Mouse (Mus musculus) MEL (cell line): ENCODE results near the gene Gm20388. TPM values are rescaled to one million over a fixed set of nuclear protein-coding genes. Genes with fewer than 3 reads are reported as not detected.

Source experiments
- DNase-seq: peaks from one replicate; pipeline ENCODE4 v3.0.0; 2011; ENCODE audit warnings: low read depth, low spot score
- H3K27ac ChIP-seq: 2 replicates; pipeline ENCODE4 v1.5.1; 2012; ENCODE audit warnings: low read depth, mild to moderate bottlenecking, control low read depth, low read length, moderate library complexity; ENCODE audit not compliant: control insufficient read depth
- H3K27me3 ChIP-seq, 2 experiments: fragments of 150-350 bp in 1 of 2; sonication (generic) in 1 of 2; 2 replicates each; pipeline ENCODE4 v1.6.1; 2012; ENCODE audit warnings: low read length in 2 of 2, mild to moderate bottlenecking in 2 of 2, improper control_type of control experiment in 1 of 2, moderate library complexity in 1 of 2; ENCODE audit not compliant: insufficient read depth in 2 of 2, control insufficient read depth in 1 of 2
- H3K36me3 ChIP-seq, 2 experiments: 2 replicates each; pipeline ENCODE4 v1.6.1; 2012 to 2014; ENCODE audit warnings: low read length in 2 of 2, improper control_type of control experiment in 1 of 2, inconsistent platforms in 1 of 2, mild to moderate bottlenecking in 1 of 2; ENCODE audit not compliant: insufficient read depth in 2 of 2, control insufficient read depth in 1 of 2
- H3K4me1 ChIP-seq, 2 experiments: fragments of 150-350 bp in 1 of 2; sonication (generic) in 1 of 2; 2 replicates each; pipeline ENCODE4 v1.6.1; 2012; ENCODE audit warnings: low read length in 2 of 2, improper control_type of control experiment in 1 of 2, mild to moderate bottlenecking in 1 of 2; ENCODE audit not compliant: insufficient read depth in 2 of 2, control insufficient read depth in 1 of 2
- H3K4me3 ChIP-seq, 2 experiments: fragments of 150-350 bp in 1 of 2; sonication (generic) in 1 of 2; 2 replicates each; pipeline ENCODE4 v1.5.1; 2012; ENCODE audit warnings: low read depth in 2 of 2, low read length in 2 of 2, mild to moderate bottlenecking in 2 of 2, moderate library complexity in 2 of 2, control low read depth in 1 of 2, improper control_type of control experiment in 1 of 2; ENCODE audit not compliant: control insufficient read depth in 1 of 2, insufficient read depth in 1 of 2
- H3K79me2 ChIP-seq: 2 replicates; pipeline ENCODE4 v1.6.1; 2012; ENCODE audit warnings: mild to moderate bottlenecking, low read length, moderate library complexity; ENCODE audit not compliant: control insufficient read depth, poor library complexity, insufficient read depth
- H3K9ac ChIP-seq: 2 replicates; pipeline ENCODE4 v1.6.1; 2012; ENCODE audit warnings: low read depth, mild to moderate bottlenecking, control low read depth, low read length, moderate library complexity; ENCODE audit not compliant: control insufficient read depth, poor library complexity, severe bottlenecking
- H3K9me3 ChIP-seq: fragments of 150-350 bp; sonication (generic); replicated peaks from 2 replicates; pipeline ENCODE4 v1.6.1; 2012; ENCODE audit warnings: mild to moderate bottlenecking, low read length, improper control_type of control experiment, moderate library complexity; ENCODE audit not compliant: insufficient read depth
- CHD2 ChIP-seq: IDR thresholded peaks from 2 replicates; pipeline ENCODE4 v1.6.1; 2011; ENCODE audit warnings: low read length, improper control_type of control experiment
- CTCF ChIP-seq, 3 experiments: IDR thresholded peaks in 2 of 3; conservative IDR thresholded peaks in 1 of 3; 2 replicates each; pipeline ENCODE4 v1.5.1; 2011 to 2012; ENCODE audit warnings: low read length in 3 of 3, low read depth in 2 of 3, mild to moderate bottlenecking in 2 of 3, improper control_type of control experiment in 1 of 3, inconsistent platforms in 1 of 3, mixed read lengths in 1 of 3, moderate library complexity in 1 of 3; ENCODE audit not compliant: control insufficient read depth in 1 of 3, insufficient read depth in 1 of 3, poor library complexity in 1 of 3, severe bottlenecking in 1 of 3
- E2F4 ChIP-seq: IDR thresholded peaks from 2 replicates; pipeline ENCODE4 v1.6.1; 2011; ENCODE audit warnings: low read depth, low read length, improper control_type of control experiment, borderline replicate concordance
- ELF1 ChIP-seq: IDR thresholded peaks from 2 replicates; pipeline ENCODE4 v1.6.1; 2014; ENCODE audit warnings: low read depth, mild to moderate bottlenecking, inconsistent platforms, low read length, improper control_type of control experiment, moderate library complexity
- EP300 ChIP-seq, 2 experiments: IDR thresholded peaks; 2 replicates each; pipeline ENCODE4 v1.6.1; 2011; ENCODE audit warnings: improper control_type of control experiment in 2 of 2, low read length in 2 of 2, low read depth in 1 of 2, mild to moderate bottlenecking in 1 of 2
- GABPA ChIP-seq: IDR thresholded peaks from 2 replicates; pipeline ENCODE4 v1.6.1; 2012; ENCODE audit warnings: low read depth, mild to moderate bottlenecking, inconsistent platforms, low read length, improper control_type of control experiment, moderate library complexity
- JUND ChIP-seq: IDR thresholded peaks from 2 replicates; pipeline ENCODE4 v1.6.1; 2011; ENCODE audit warnings: low read depth, mild to moderate bottlenecking, improper control_type of control experiment, low read length
- MAFK ChIP-seq: IDR thresholded peaks from 2 replicates; pipeline ENCODE4 v1.6.1; 2011; ENCODE audit warnings: low read depth, mild to moderate bottlenecking, low read length, improper control_type of control experiment, borderline replicate concordance
- MAX ChIP-seq: IDR thresholded peaks from 2 replicates; pipeline ENCODE4 v1.6.1; 2011; ENCODE audit warnings: low read length, improper control_type of control experiment
- MAZ ChIP-seq: IDR thresholded peaks from 2 replicates; pipeline ENCODE4 v1.6.1; 2012; ENCODE audit warnings: low read depth, mild to moderate bottlenecking, inconsistent platforms, low read length, improper control_type of control experiment
- MEF2A ChIP-seq: IDR thresholded peaks from 2 replicates; pipeline ENCODE4 v1.6.1; 2014; ENCODE audit warnings: low read depth, mild to moderate bottlenecking, inconsistent platforms, low read length, improper control_type of control experiment; ENCODE audit not compliant: poor library complexity, insufficient replicate concordance, severe bottlenecking; ENCODE audit errors: extremely low read depth
- MXI1 ChIP-seq: IDR thresholded peaks from 2 replicates; pipeline ENCODE4 v1.6.1; 2011; ENCODE audit warnings: mild to moderate bottlenecking, low read depth, low read length, improper control_type of control experiment
- NRF1 ChIP-seq: IDR thresholded peaks from 2 replicates; pipeline ENCODE4 v1.6.1; 2014; ENCODE audit warnings: low read depth, mild to moderate bottlenecking, inconsistent platforms, low read length, improper control_type of control experiment, moderate library complexity; ENCODE audit not compliant: poor library complexity, insufficient read depth, severe bottlenecking
- POLR2A ChIP-seq, 2 experiments: IDR thresholded peaks; 2 replicates each; pipeline ENCODE4 v1.6.1; 2011 to 2012; ENCODE audit warnings: low read length in 2 of 2, mild to moderate bottlenecking in 2 of 2, control low read depth in 1 of 2, improper control_type of control experiment in 1 of 2, low read depth in 1 of 2, moderate library complexity in 1 of 2; ENCODE audit not compliant: control insufficient read depth in 1 of 2, insufficient read depth in 1 of 2, poor library complexity in 1 of 2
- POLR2AphosphoS2 ChIP-seq: IDR thresholded peaks from 2 replicates; pipeline ENCODE4 v1.6.1; 2011; ENCODE audit warnings: low read length, improper control_type of control experiment
- RAD21 ChIP-seq: IDR thresholded peaks from 2 replicates; pipeline ENCODE4 v1.6.1; 2011; ENCODE audit warnings: mild to moderate bottlenecking, low read depth, low read length, improper control_type of control experiment
- TAL1 ChIP-seq: IDR thresholded peaks from 2 replicates; pipeline ENCODE4 v1.6.1; 2012; ENCODE audit warnings: mild to moderate bottlenecking, inconsistent platforms, low read length, moderate library complexity, mixed read lengths
- UBTF ChIP-seq: IDR thresholded peaks from 2 replicates; pipeline ENCODE4 v1.6.1; 2012; ENCODE audit warnings: low read depth, mild to moderate bottlenecking, inconsistent platforms, low read length, improper control_type of control experiment, moderate library complexity, borderline replicate concordance; ENCODE audit not compliant: insufficient read depth
- USF2 ChIP-seq, 2 experiments: IDR thresholded peaks; 2 replicates each; pipeline ENCODE4 v1.6.1; 2011 to 2012; ENCODE audit warnings: improper control_type of control experiment in 2 of 2, low read length in 2 of 2, borderline replicate concordance in 1 of 2, inconsistent platforms in 1 of 2, low read depth in 1 of 2, mild to moderate bottlenecking in 1 of 2; ENCODE audit not compliant: insufficient read depth in 1 of 2
- ZKSCAN1 ChIP-seq: IDR thresholded peaks from 2 replicates; pipeline ENCODE4 v1.6.1; 2012; ENCODE audit warnings: low read depth, mild to moderate bottlenecking, inconsistent platforms, low read length, improper control_type of control experiment, moderate library complexity
- ZMIZ1 ChIP-seq: IDR thresholded peaks from 2 replicates; pipeline ENCODE4 v1.6.1; 2012; ENCODE audit warnings: low read depth, mild to moderate bottlenecking, inconsistent platforms, low read length, improper control_type of control experiment, moderate library complexity
- ZNF384 ChIP-seq: IDR thresholded peaks from 2 replicates; pipeline ENCODE4 v1.6.1; 2012; ENCODE audit warnings: low read depth, mild to moderate bottlenecking, inconsistent platforms, low read length, improper control_type of control experiment
- polyA plus RNA-seq, 2 experiments: library from polyadenylated mRNA; stranded (reverse) in 1 of 2; unstranded in 1 of 2; fragments of >175 nt in 1 of 2; fragments of >200 nt in 1 of 2; gene quantifications; 2 replicates each; pipeline versions ENCODE4 v1.2.1 to v1.2.4; 2012; ENCODE audit warnings: low replicate concordance in 2 of 2, low read depth in 1 of 2; ENCODE audit not compliant: insufficient read length in 2 of 2, insufficient read depth in 1 of 2, missing spikeins in 1 of 2
- total RNA-seq: library from RNA; depleted of rRNA; stranded (reverse); fragments of 300-350 nt; gene quantifications from 2 replicates; pipeline ENCODE4 v1.2.3, GENCODE M21; 2012

Gene Gm20388
- total and polyA plus RNA-seq, 3 experiments, result 11.1 to 17.8 TPM; not detected in 1

DNA sequence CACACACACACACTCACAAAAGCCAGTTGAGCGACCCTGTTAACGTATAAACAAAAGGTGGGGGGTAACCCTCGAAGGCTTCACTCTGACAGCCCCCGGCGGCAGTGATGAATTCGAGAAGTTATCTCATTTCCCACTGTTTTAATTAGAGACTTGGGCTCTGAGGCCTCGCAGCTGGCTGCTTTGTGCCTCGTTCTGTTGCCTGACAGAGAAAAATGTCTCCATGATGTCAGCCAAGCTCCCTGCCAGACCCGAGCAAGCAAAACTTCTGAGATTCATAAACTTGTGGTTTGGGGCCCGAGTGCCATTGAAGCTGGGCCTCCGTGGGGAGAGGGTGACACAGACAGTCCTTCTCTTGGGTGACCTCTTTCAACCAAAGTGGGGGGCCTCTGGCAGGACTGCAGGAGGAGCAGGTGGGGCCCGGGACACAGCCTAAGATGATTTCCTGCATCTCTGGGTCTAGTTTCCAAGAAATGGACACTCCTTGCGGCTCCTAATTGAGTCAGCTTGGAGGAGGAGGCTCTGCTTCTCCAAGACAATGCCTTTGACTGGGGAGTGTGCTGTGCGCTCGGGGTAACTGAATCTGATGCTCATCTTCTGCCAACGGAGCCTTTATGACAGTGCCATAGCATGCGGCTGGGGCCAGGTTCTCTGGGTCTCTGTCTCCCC, 1092.4 kb downstream of the Gm20388 start:
- no peaks in the 10 kb centered on the region for H3K79me2 ChIP-seq
- no peak for TF ChIP-seq CHD2
- no peak for TF ChIP-seq MXI1
- no peak for TF ChIP-seq ZMIZ1
- no peak for TF ChIP-seq USF2 (IDR thresholded peaks at IDR 0.05; ENCODE audit: borderline replicate concordance in 1 of 2, insufficient read depth in 1 of 2, low read depth in 1 of 2, low read length in 2 of 2)
- TF ChIP-seq POLR2A (IDR thresholded peaks at IDR 0.05; ENCODE audit: control insufficient read depth in 1 of 2, insufficient read depth in 1 of 2, low read depth in 1 of 2, low read length in 2 of 2, poor library complexity in 1 of 2), result no peak
- no peak for TF ChIP-seq JUND
- no peak for TF ChIP-seq TAL1
- TF ChIP-seq UBTF, result no peak
- TF ChIP-seq ZNF384, result no peak
- TF ChIP-seq POLR2AphosphoS2, result no peak
- TF ChIP-seq EP300 (IDR thresholded peaks at IDR 0.05; ENCODE audit: low read depth in 1 of 2, low read length in 2 of 2), result no peak
- no peak for TF ChIP-seq MAX
- TF ChIP-seq GABPA, result no peak
- no peak for TF ChIP-seq NRF1
- no peak for TF ChIP-seq MAZ
- TF ChIP-seq ZKSCAN1, result no peak
- no peak for TF ChIP-seq MEF2A
- no peak overlapping the region for H3K4me3 ChIP-seq
- H3K27ac ChIP-seq, result no peak overlapping the region
- no peaks in the 10 kb centered on the region for H3K4me1 ChIP-seq
- H3K36me3 ChIP-seq, result no peaks in the 10 kb centered on the region
- no peak for DNase-seq
- no peak overlapping the region for H3K9ac ChIP-seq
- H3K27me3 ChIP-seq, result no peaks in the 10 kb centered on the region
- H3K9me3 ChIP-seq, result no peaks in the 10 kb centered on the region

DNA sequence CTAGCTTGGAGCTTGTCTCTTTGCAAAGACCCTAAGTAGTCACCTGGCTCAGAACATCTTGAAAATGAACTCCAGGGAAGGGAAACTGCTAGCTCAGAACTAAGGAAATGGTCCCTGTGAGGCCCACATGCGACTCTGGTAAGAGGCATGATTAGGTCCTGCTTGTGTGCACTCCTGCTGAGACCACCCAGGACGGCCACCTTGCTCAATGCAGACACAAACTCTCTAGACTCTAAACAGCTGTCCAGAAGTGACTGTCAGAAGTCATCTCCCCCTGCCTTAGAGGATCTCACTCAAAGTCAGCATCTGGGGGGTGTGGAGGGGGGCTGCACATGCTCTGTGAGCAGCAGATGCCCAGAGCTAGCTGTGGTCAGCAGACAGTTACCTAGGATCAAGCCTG, 1093.0 kb downstream of the Gm20388 start:
- DNase-seq, result no peak
- no peaks in the 10 kb centered on the region for H3K4me1 ChIP-seq
- no peaks in the 10 kb centered on the region for H3K9me3 ChIP-seq
- H3K27ac ChIP-seq, result no peak overlapping the region
- H3K79me2 ChIP-seq, result no peaks in the 10 kb centered on the region
- no peaks in the 10 kb centered on the region for H3K27me3 ChIP-seq
- no peaks in the 10 kb centered on the region for H3K36me3 ChIP-seq
- no peak for TF ChIP-seq CTCF (IDR thresholded peaks at IDR 0.05 in 2 of 3, conservative IDR thresholded peaks at IDR 0.05 in 1 of 3; ENCODE audit: control insufficient read depth in 1 of 3, insufficient read depth in 1 of 3, low read depth in 2 of 3, low read length in 3 of 3, poor library complexity in 1 of 3, severe bottlenecking in 1 of 3)
- TF ChIP-seq JUND, result no peak
- no peak for TF ChIP-seq UBTF
- no peak for TF ChIP-seq ELF1
- TF ChIP-seq MEF2A, result no peak
- no peak for TF ChIP-seq RAD21
- no peak for TF ChIP-seq E2F4
- no peak for TF ChIP-seq MAFK
- no peak for TF ChIP-seq USF2 (IDR thresholded peaks at IDR 0.05; ENCODE audit: borderline replicate concordance in 1 of 2, insufficient read depth in 1 of 2, low read depth in 1 of 2, low read length in 2 of 2)
- no peak for TF ChIP-seq GABPA
- H3K9ac ChIP-seq, result no peak overlapping the region
- no peak overlapping the region for H3K4me3 ChIP-seq
